Mouse (Mus musculus) layer of hippocampus, postnatal 25 days (tissue): ENCODE data around the gene Tmem131. TPM values are rescaled to one million over a fixed set of nuclear protein-coding genes. Genes with fewer than 3 reads are reported as not detected.

Experiments used
- DNase-seq, 2 experiments: peaks; one replicate each; pipeline ENCODE4 v3.0.0; 2022; ENCODE audit warnings: mixed read lengths in 2 of 2, low spot score in 1 of 2; ENCODE audit errors: extremely low spot score in 1 of 2
- total RNA-seq, 2 experiments: library from RNA; stranded (reverse); gene quantifications; 2 replicates each; pipeline ENCODE4 v1.2.3; 2021

The Tmem131 gene
- total RNA-seq, 2 experiments from 2014 or later = 48.4 to 61.9 TPM

DNA sequence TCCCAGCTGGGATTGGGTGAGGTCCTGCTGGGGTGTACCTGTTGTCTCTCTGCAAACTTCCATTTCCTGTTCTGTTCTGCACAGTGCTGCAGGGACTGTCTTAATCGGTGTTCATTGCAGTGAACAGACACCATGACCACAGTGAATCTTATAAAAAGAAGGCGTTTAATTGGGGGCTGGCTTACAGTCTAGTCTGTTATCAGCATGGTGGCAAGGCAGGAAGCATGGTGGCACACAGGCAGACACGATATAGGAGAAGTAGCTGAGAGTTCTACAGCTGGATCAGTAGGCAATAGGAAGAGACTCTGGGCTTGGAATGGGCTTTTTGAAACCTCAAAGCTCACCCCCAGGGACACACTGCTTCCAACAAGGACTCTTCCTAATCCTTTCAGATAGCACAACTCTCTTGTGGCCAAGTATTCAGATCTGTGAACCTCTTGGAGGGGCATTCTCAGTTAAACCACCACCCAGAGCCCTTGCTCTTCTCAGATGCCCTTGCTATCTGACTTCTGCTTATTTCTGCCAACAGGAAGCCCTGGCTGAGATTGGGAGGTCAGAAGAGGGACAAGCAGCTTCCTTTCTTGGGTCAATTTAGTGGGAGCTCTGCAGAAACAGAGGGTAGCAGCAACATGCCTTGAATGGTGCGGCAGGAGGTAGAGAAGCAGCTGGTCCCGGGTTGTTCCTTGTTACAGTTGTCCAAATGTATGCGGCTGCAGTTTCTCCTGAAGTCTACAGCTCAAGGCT lies 189.4 kb downstream of the Tmem131 start:
- DNase-seq = no peak

DNA sequence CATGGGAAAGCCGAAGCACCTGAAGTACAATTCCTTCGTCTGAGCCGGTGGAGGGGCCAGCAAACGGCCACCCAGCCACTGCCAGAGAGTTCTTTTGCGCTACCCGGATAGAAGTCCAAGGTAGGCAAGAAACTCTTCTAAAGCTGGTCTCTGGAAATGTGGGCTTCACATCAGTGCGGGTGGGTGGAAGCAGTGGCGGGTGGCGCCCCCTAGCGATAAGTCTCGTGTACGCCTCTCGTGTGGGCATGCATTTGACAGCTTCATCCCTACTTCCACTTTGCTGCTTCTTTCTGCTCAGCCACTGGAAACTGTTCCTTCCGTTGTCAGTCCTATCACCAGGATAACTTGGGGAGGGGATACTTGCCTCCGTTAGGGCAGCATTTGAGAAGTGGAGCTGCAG lies 197.0 kb downstream of the Tmem131 start:
- DNase-seq = peak in 1 of 2 experiments; percentile 25

- DNase-seq = no peak
Measured at GRCm38 (mm10) chr1:36745661-36746060, 197.8 kb downstream of the Tmem131 start.

DNA sequence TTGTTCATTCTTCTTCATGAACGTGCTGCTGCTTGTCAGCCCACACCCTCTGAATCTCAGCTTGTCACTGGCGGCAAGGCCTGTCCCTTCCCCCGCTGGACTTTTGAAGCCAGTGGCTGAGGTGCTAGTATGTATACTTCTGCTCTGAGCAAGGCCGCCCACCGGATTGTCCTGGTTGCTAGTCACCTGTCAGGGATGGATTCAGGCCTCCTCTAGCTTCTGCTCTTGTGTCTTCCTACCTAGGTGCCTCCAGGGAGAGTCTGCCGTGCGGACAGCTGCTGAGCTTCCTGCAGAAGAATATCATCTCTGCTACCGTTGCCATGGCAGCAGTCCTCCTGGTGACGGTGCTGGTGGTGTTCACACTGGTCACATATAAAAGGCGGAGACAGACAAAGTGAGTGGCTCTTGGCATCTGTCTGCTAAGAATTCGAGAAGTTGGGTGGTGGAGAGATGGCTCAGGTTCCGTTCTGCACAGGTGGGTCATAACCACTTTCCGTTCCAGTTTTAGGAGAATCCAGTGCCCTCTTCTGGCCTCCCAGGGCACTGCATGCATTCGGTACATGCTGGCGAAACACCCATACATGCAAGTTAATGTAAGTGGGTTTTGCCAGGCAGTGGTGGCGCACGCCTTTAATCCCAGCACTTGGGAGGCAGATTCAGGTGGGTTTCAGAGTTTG lies 199.1 kb downstream of the Tmem131 start:
- peak; percentile 72 to 78 for DNase-seq

DNA sequence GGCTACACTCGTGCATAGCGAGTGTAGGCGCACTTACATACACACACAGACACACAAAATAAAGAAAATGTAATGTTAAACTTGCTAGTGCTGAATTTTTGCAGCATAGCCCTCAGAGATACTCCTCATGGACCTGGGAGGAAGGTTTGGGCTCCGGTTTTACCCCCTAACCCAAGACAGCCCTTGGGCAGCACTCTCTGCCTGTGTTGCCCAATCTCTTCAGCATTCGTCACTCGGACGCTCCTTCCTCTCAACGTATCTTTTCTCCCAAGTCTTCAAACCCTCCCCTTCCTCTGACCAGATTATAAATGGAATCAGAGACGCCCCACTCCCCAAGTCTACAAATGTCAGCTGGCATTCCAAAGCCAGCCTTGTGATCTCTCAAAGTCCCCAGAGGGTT lies 200.4 kb downstream of the Tmem131 start:
- no peak for DNase-seq

Other genes starting within 250 kb of the Tmem131 start
- 1 to 10 TPM in 1 of 2 experiments, not detected in 1; 1.6 TPM for gene 4933424G06Rik, start 233.5 kb downstream of the Tmem131 start, total RNA-seq
- gene Actr1b, start 229.2 kb downstream of the Tmem131 start, total RNA-seq = 100 to 1,000 TPM; 247 to 266 TPM
- 1 to 10 TPM; 3.2 to 3.4 TPM for gene Zap70, start 181.9 kb downstream of the Tmem131 start, total RNA-seq
- gene Vwa3b, start 82.9 kb upstream of the Tmem131 start, total RNA-seq = 10 to 100 TPM; 19.6 to 21.1 TPM